Mouse (Mus musculus): ENCODE data around the gene Pramel6. TPM values are rescaled to one million over a fixed set of nuclear protein-coding genes. Genes with fewer than 3 reads are reported as not detected.

Gene Pramel6
- polyA plus RNA-seq, 1 experiment from 2014 or later = not detected

Other genes starting within 250 kb of the Pramel6 start
- not detected in 3 replicates for gene Olfr1116, start 239.0 kb upstream of the Pramel6 start, polyA plus RNA-seq (2018)
- gene Olfr1118, start 199.0 kb upstream of the Pramel6 start, polyA plus RNA-seq (2018) = not detected in 3 replicates
- gene Olfr1120, start 151.8 kb upstream of the Pramel6 start, polyA plus RNA-seq (2018) = not detected in 3 replicates
- gene Olfr1121, start 136.7 kb upstream of the Pramel6 start, polyA plus RNA-seq (2018) = not detected in 3 replicates
- not detected in 3 replicates for gene Olfr1122, start 120.7 kb upstream of the Pramel6 start, polyA plus RNA-seq (2018)
- not detected in 3 replicates for gene Olfr1123, start 89.9 kb upstream of the Pramel6 start, polyA plus RNA-seq (2018)
- gene Olfr1124, start 76.3 kb upstream of the Pramel6 start, polyA plus RNA-seq (2018) = not detected in 3 replicates
- gene Olfr1126, start 52.6 kb upstream of the Pramel6 start, polyA plus RNA-seq (2018) = not detected in 3 replicates
- gene Pramel7, start 9.5 kb upstream of the Pramel6 start, polyA plus RNA-seq (2018) = not detected in 3 replicates
- not detected in 3 replicates for gene Olfr153, start 25.2 kb downstream of the Pramel6 start, polyA plus RNA-seq (2018)
- gene Olfr1128, start 39.0 kb downstream of the Pramel6 start, polyA plus RNA-seq (2018) = not detected in 3 replicates
- gene Olfr1129, start 67.3 kb downstream of the Pramel6 start, polyA plus RNA-seq (2018) = not detected in 3 replicates
- gene Olfr1130, start 99.6 kb downstream of the Pramel6 start, polyA plus RNA-seq (2018) = not detected in 3 replicates
- not detected in 3 replicates for gene Olfr1131, start 120.5 kb downstream of the Pramel6 start, polyA plus RNA-seq (2018)
- gene Olfr1132, start 131.0 kb downstream of the Pramel6 start, polyA plus RNA-seq (2018) = not detected in 3 replicates
- not detected in 3 replicates for gene Olfr1133, start 140.8 kb downstream of the Pramel6 start, polyA plus RNA-seq (2018)
- not detected in 3 replicates for gene Olfr1134, start 151.9 kb downstream of the Pramel6 start, polyA plus RNA-seq (2018)
- not detected in 3 replicates for gene Olfr1135, start 167.1 kb downstream of the Pramel6 start, polyA plus RNA-seq (2018)
- gene Olfr1136, start 187.4 kb downstream of the Pramel6 start, polyA plus RNA-seq (2018) = not detected in 3 replicates
- gene Olfr1137, start 206.6 kb downstream of the Pramel6 start, polyA plus RNA-seq (2018) = not detected in 3 replicates
- not detected in 3 replicates for gene Olfr1138, start 233.4 kb downstream of the Pramel6 start, polyA plus RNA-seq (2018)
- not detected in 3 replicates for gene Olfr1140, start 237.2 kb downstream of the Pramel6 start, polyA plus RNA-seq (2018)
- gene Olfr1141, start 247.4 kb downstream of the Pramel6 start, polyA plus RNA-seq (2018) = not detected in 3 replicates